Mouse (Mus musculus) ES-E14 (cell line): ENCODE measurements around the gene C1galt1.

Source experiments
- CHD2 ChIP-seq: IDR thresholded peaks from 2 replicates; pipeline ENCODE4 v1.6.1; 2014; ENCODE audit warnings: mild to moderate bottlenecking, low read depth, low read length, inconsistent platforms
- HCFC1 ChIP-seq: IDR thresholded peaks from 2 replicates; pipeline ENCODE4 v1.6.1; 2012; ENCODE audit warnings: low read length, inconsistent platforms, borderline replicate concordance; ENCODE audit not compliant: insufficient read depth
- MAFK ChIP-seq: IDR thresholded peaks from 2 replicates; pipeline ENCODE4 v1.6.1; 2014; ENCODE audit warnings: mild to moderate bottlenecking, low read depth, low read length, inconsistent platforms; ENCODE audit not compliant: insufficient read depth
- ZC3H11A ChIP-seq: IDR thresholded peaks from 2 replicates; pipeline ENCODE4 v1.6.1; 2012; ENCODE audit warnings: low read depth, mild to moderate bottlenecking, inconsistent platforms, low read length, borderline replicate concordance
- ZNF384 ChIP-seq: IDR thresholded peaks from 2 replicates; pipeline ENCODE4 v1.6.1; 2012; ENCODE audit warnings: low read depth, low read length, inconsistent platforms

DNA sequence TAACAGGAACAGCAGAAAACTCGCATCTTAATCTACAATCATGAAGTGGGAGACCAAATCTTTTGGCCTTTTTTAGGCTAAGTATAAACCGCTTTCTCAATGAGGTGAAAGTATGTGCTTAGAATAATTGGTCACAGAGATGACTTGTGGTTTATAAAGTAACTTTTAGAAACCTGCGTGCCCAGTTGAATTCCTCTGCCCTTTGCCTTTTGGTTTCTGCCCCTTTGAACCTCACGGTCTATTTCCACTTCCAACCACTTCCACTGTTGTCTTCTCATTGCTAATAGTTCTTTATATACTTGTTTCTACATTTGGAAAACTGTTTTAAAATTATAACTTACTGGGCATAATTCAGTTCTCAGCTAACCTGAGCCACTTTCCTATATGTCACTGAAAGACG is 32.2 kb downstream of the C1galt1 start:
- TF ChIP-seq ZC3H11A (no peak), CHD2 (no peak), HCFC1 (no peak), ZNF384 (no peak), MAFK (no peak)
